Mouse (Mus musculus): ENCODE measurements around the gene Rassf4. TPM values are rescaled to one million over a fixed set of nuclear protein-coding genes. Genes with fewer than 3 reads are reported as not detected.

Gene Rassf4
- polyA plus RNA-seq, 1 experiment from 2014 or later = 6.1 TPM

GRCm38 (mm10) chr6:116676355-116676913, 2.7 kb upstream of the Rassf4 start:
- Histone ChIP-seq H3K27ac (ENCODE audit: low read length) (no peak overlapping the region), H3K9ac (replicated peaks; ENCODE audit: low read length) (no peak overlapping the region), H3K4me2 (replicated peaks; ENCODE audit: low read depth, low read length) (no peak overlapping the region), H3K27me3 (ENCODE audit: insufficient read depth, low read length) (no peaks in the 10 kb centered on the region), H3K4me1 (ENCODE audit: insufficient read depth, low read length) (peaks cover 13% of the 10 kb centered on the region), H3K36me3 (ENCODE audit: insufficient read depth, low read length) (no peaks in the 10 kb centered on the region), H3K9me3 (ENCODE audit: low read length) (no peaks in the 10 kb centered on the region), H3K4me3 (ENCODE audit: low read length) (no peak overlapping the region)
- 62% methylated on average over 10 of the region's 10 CpGs for WGBS
- ATAC-seq (ENCODE audit: low FRiP score, low TSS enrichment) = no peak

GRCm38 (mm10) chr6:116674283-116674886, 633 bp upstream of the Rassf4 start:
- Histone ChIP-seq H3K4me3 (ENCODE audit: low read length) (peak overlapping the region; percentile 49), H3K4me2 (replicated peaks; ENCODE audit: low read depth, low read length) (peak overlapping the region; percentile 96), H3K4me1 (ENCODE audit: insufficient read depth, low read length) (peaks cover 23% of the 10 kb centered on the region), H3K36me3 (ENCODE audit: insufficient read depth, low read length) (no peaks in the 10 kb centered on the region), H3K27me3 (ENCODE audit: insufficient read depth, low read length) (no peaks in the 10 kb centered on the region), H3K27ac (ENCODE audit: low read length) (peak overlapping the region; percentile 21; the same call in 1 of the 2 replicates), H3K9me3 (ENCODE audit: low read length) (no peaks in the 10 kb centered on the region), H3K9ac (replicated peaks; ENCODE audit: low read length) (peak overlapping the region; percentile 59)
- 19% methylated on average over 16 of the region's 16 CpGs for WGBS
- ATAC-seq (ENCODE audit: low FRiP score, low TSS enrichment) = no peak

GRCm38 (mm10) chr6:116672349-116672748, 1.4 kb downstream of the Rassf4 start:
- H3K9ac ChIP-seq (replicated peaks; ENCODE audit: low read length) = no peak overlapping the region
- ATAC-seq (ENCODE audit: low FRiP score, low TSS enrichment) = no peak
- 73% methylated on average over 5 of the region's 5 CpGs for WGBS
- no peaks in the 10 kb centered on the region for H3K36me3 ChIP-seq (ENCODE audit: insufficient read depth, low read length)
- H3K27me3 ChIP-seq (ENCODE audit: insufficient read depth, low read length) = no peaks in the 10 kb centered on the region
- H3K9me3 ChIP-seq (ENCODE audit: low read length) = no peaks in the 10 kb centered on the region
- no peak overlapping the region for H3K4me3 ChIP-seq (ENCODE audit: low read length)
- peaks cover 23% of the 10 kb centered on the region for H3K4me1 ChIP-seq (ENCODE audit: insufficient read depth, low read length)
- H3K4me2 ChIP-seq (replicated peaks; ENCODE audit: low read depth, low read length) = no peak overlapping the region
- H3K27ac ChIP-seq (ENCODE audit: low read length) = no peak overlapping the region

- no peak for ATAC-seq (ENCODE audit: low FRiP score, low TSS enrichment)
- H3K4me3 ChIP-seq (ENCODE audit: low read length) = no peak overlapping the region
- peaks cover 23% of the 10 kb centered on the region for H3K4me1 ChIP-seq (ENCODE audit: insufficient read depth, low read length)
- no peaks in the 10 kb centered on the region for H3K27me3 ChIP-seq (ENCODE audit: insufficient read depth, low read length)
- H3K36me3 ChIP-seq (ENCODE audit: insufficient read depth, low read length) = no peaks in the 10 kb centered on the region
- no peak overlapping the region for H3K4me2 ChIP-seq (replicated peaks; ENCODE audit: low read depth, low read length)
- 84% methylated on average over 4 of the region's 4 CpGs for WGBS
- no peaks in the 10 kb centered on the region for H3K9me3 ChIP-seq (ENCODE audit: low read length)
- no peak overlapping the region for H3K9ac ChIP-seq (replicated peaks; ENCODE audit: low read length)
- no peak overlapping the region for H3K27ac ChIP-seq (ENCODE audit: low read length)
These were observed 2.0 kb downstream of the Rassf4 start for GRCm38 (mm10) chr6:116671768-116672167.

GRCm38 (mm10) chr6:116671031-116671430, 2.7 kb downstream of the Rassf4 start:
- H3K9ac ChIP-seq (replicated peaks; ENCODE audit: low read length) = no peak overlapping the region
- H3K4me2 ChIP-seq (replicated peaks; ENCODE audit: low read depth, low read length) = no peak overlapping the region
- no peaks in the 10 kb centered on the region for H3K9me3 ChIP-seq (ENCODE audit: low read length)
- H3K4me3 ChIP-seq (ENCODE audit: low read length) = no peak overlapping the region
- H3K27me3 ChIP-seq (ENCODE audit: insufficient read depth, low read length) = no peaks in the 10 kb centered on the region
- WGBS = 13% methylated on average over 5 of the region's 5 CpGs
- no peak overlapping the region for H3K27ac ChIP-seq (ENCODE audit: low read length)
- ATAC-seq (ENCODE audit: low FRiP score, low TSS enrichment) = peak; percentile 27
- H3K4me1 ChIP-seq (ENCODE audit: insufficient read depth, low read length) = peaks cover 17% of the 10 kb centered on the region
- no peaks in the 10 kb centered on the region for H3K36me3 ChIP-seq (ENCODE audit: insufficient read depth, low read length)

- Histone ChIP-seq H3K27me3 (ENCODE audit: insufficient read depth, low read length) (no peaks in the 10 kb centered on the region), H3K4me1 (ENCODE audit: insufficient read depth, low read length) (peaks cover 17% of the 10 kb centered on the region), H3K4me3 (ENCODE audit: low read length) (no peak overlapping the region), H3K36me3 (ENCODE audit: insufficient read depth, low read length) (no peaks in the 10 kb centered on the region), H3K9ac (replicated peaks; ENCODE audit: low read length) (no peak overlapping the region; the same call in 1 of the 2 replicates), H3K9me3 (ENCODE audit: low read length) (no peaks in the 10 kb centered on the region), H3K4me2 (replicated peaks; ENCODE audit: low read depth, low read length) (no peak overlapping the region), H3K27ac (ENCODE audit: low read length) (no peak overlapping the region)
- 39% methylated on average over 6 of the region's 6 CpGs for WGBS
- no peak for ATAC-seq (ENCODE audit: low FRiP score, low TSS enrichment)
These were observed 3.6 kb downstream of the Rassf4 start for GRCm38 (mm10) chr6:116670144-116670543.

GRCm38 (mm10) chr6:116668682-116669470, 4.9 kb downstream of the Rassf4 start:
- no peaks in the 10 kb centered on the region for H3K36me3 ChIP-seq (ENCODE audit: insufficient read depth, low read length)
- H3K4me3 ChIP-seq (ENCODE audit: low read length) = no peak overlapping the region
- no peak overlapping the region for H3K9ac ChIP-seq (replicated peaks; ENCODE audit: low read length)
- H3K9me3 ChIP-seq (ENCODE audit: low read length) = no peaks in the 10 kb centered on the region
- ATAC-seq (ENCODE audit: low FRiP score, low TSS enrichment) = no peak
- no peaks in the 10 kb centered on the region for H3K27me3 ChIP-seq (ENCODE audit: insufficient read depth, low read length)
- peaks cover 17% of the 10 kb centered on the region for H3K4me1 ChIP-seq (ENCODE audit: insufficient read depth, low read length)
- H3K4me2 ChIP-seq (replicated peaks; ENCODE audit: low read depth, low read length) = no peak overlapping the region
- 42% methylated on average over 11 of the region's 11 CpGs for WGBS
- H3K27ac ChIP-seq (ENCODE audit: low read length) = no peak overlapping the region

GRCm38 (mm10) chr6:116667382-116667781, 6.4 kb downstream of the Rassf4 start:
- WGBS = 85% methylated on average over 3 of the region's 3 CpGs
- ATAC-seq (ENCODE audit: low FRiP score, low TSS enrichment) = no peak
- peaks cover 10% of the 10 kb centered on the region; the same call in 1 of the 2 replicates for H3K4me1 ChIP-seq (ENCODE audit: insufficient read depth, low read length)

GRCm38 (mm10) chr6:116666892-116667291, 6.9 kb downstream of the Rassf4 start:
- Histone ChIP-seq H3K27me3 (ENCODE audit: insufficient read depth, low read length) (no peaks in the 10 kb centered on the region), H3K4me2 (replicated peaks; ENCODE audit: low read depth, low read length) (no peak overlapping the region), H3K36me3 (ENCODE audit: insufficient read depth, low read length) (no peaks in the 10 kb centered on the region), H3K9me3 (ENCODE audit: low read length) (no peaks in the 10 kb centered on the region), H3K27ac (ENCODE audit: low read length) (no peak overlapping the region), H3K4me1 (ENCODE audit: insufficient read depth, low read length) (peaks cover 10% of the 10 kb centered on the region; the same call in 1 of the 2 replicates), H3K9ac (replicated peaks; ENCODE audit: low read length) (no peak overlapping the region), H3K4me3 (ENCODE audit: low read length) (no peak overlapping the region)
- no peak for ATAC-seq (ENCODE audit: low FRiP score, low TSS enrichment)
- 68% methylated on average over 3 of the region's 3 CpGs for WGBS

More at GRCm38 (mm10) chr6:116667382-116667781, 6.4 kb downstream of the Rassf4 start:
- no peaks in the 10 kb centered on the region for H3K36me3 ChIP-seq (ENCODE audit: insufficient read depth, low read length)
- no peak overlapping the region for H3K4me2 ChIP-seq (replicated peaks; ENCODE audit: low read depth, low read length)
- no peak overlapping the region for H3K9ac ChIP-seq (replicated peaks; ENCODE audit: low read length)
- H3K27ac ChIP-seq (ENCODE audit: low read length) = no peak overlapping the region
- H3K27me3 ChIP-seq (ENCODE audit: insufficient read depth, low read length) = no peaks in the 10 kb centered on the region
- H3K4me3 ChIP-seq (ENCODE audit: low read length) = no peak overlapping the region
- H3K9me3 ChIP-seq (ENCODE audit: low read length) = no peaks in the 10 kb centered on the region

All from kidney, embryonic 16.5 days (tissue).